Mouse (Mus musculus) NIH3T3 (cell line): ENCODE data around the gene Filip1l.

Experiments used
- DNase-seq: peaks from one replicate; pipeline ENCODE4 v3.0.0-alpha.2; 2012; ENCODE audit warnings: low read depth

Gene Filip1l

GRCm38 (mm10) chr16:57352751-57353150 is at the start of gene Filip1l:
Gene Filip1l (plus strand): TSS chr16:57353093.
- no peak for DNase-seq

GRCm38 (mm10) chr16:57303716-57304115 is 49.2 kb upstream of the Filip1l start:
- no peak for DNase-seq

- no peak for DNase-seq
These were observed 47.4 kb upstream of the Filip1l start for GRCm38 (mm10) chr16:57305463-57305862.

- no peak for DNase-seq
These were observed 40.8 kb upstream of the Filip1l start for GRCm38 (mm10) chr16:57312130-57312529.

- no peak for DNase-seq
These were observed 39.4 kb upstream of the Filip1l start for GRCm38 (mm10) chr16:57313487-57313886.

- no peak for DNase-seq
These were observed 38.7 kb upstream of the Filip1l start for GRCm38 (mm10) chr16:57314236-57314635.

GRCm38 (mm10) chr16:57315026-57315425 is 37.9 kb upstream of the Filip1l start:
- DNase-seq, result no peak

GRCm38 (mm10) chr16:57317127-57317526 is 35.8 kb upstream of the Filip1l start:
- no peak for DNase-seq

GRCm38 (mm10) chr16:57317882-57318636 is 34.8 kb upstream of the Filip1l start:
- no peak for DNase-seq

- DNase-seq, result peak; percentile 72
These were observed 34.2 kb upstream of the Filip1l start for GRCm38 (mm10) chr16:57318637-57319125.

- peak; percentile 81 for DNase-seq
These were observed 33.4 kb upstream of the Filip1l start for GRCm38 (mm10) chr16:57319284-57320124.

GRCm38 (mm10) chr16:57326996-57327395 is 25.9 kb upstream of the Filip1l start:
- DNase-seq, result no peak

GRCm38 (mm10) chr16:57329028-57329427 is 23.9 kb upstream of the Filip1l start:
- peak; percentile 77 for DNase-seq

GRCm38 (mm10) chr16:57330111-57330510 is 22.8 kb upstream of the Filip1l start:
- DNase-seq, result no peak

- no peak for DNase-seq
These were observed 20.6 kb upstream of the Filip1l start for GRCm38 (mm10) chr16:57332301-57332700.

GRCm38 (mm10) chr16:57336770-57337423 is 16.0 kb upstream of the Filip1l start:
- no peak for DNase-seq

GRCm38 (mm10) chr16:57339765-57340612 is 12.9 kb upstream of the Filip1l start:
- DNase-seq, result no peak

GRCm38 (mm10) chr16:57340613-57340898 is 12.3 kb upstream of the Filip1l start:
- DNase-seq, result peak; percentile 61

GRCm38 (mm10) chr16:57346258-57346657 is 6.6 kb upstream of the Filip1l start:
- DNase-seq, result no peak

- no peak for DNase-seq
These were observed 3.9 kb upstream of the Filip1l start for GRCm38 (mm10) chr16:57349039-57349438.

- DNase-seq, result peak; percentile 16
These were observed 3.2 kb upstream of the Filip1l start for GRCm38 (mm10) chr16:57349689-57350088.
